Mouse (Mus musculus) left cerebral cortex, postnatal 4 days (tissue): ENCODE results near the gene Cwc27. TPM values are rescaled to one million over a fixed set of nuclear protein-coding genes. Genes with fewer than 3 reads are reported as not detected.

Experiments used
- DNase-seq: peaks from one replicate; pipeline ENCODE4 v3.0.0-alpha.2; 2022
- intact Hi-C: fragments of 180-260 bp; cut with DNase I; formaldehyde crosslinking; loops from one replicate; pipeline ENCODE4 v1.15.1; 2025
- total RNA-seq, 2 experiments: library from RNA; stranded (reverse); gene quantifications; 2 replicates each; pipeline ENCODE4 v1.2.3; 2021

Cwc27 gene
- total RNA-seq, 2 experiments from 2014 or later, result 31.0 to 31.2 TPM

DNA sequence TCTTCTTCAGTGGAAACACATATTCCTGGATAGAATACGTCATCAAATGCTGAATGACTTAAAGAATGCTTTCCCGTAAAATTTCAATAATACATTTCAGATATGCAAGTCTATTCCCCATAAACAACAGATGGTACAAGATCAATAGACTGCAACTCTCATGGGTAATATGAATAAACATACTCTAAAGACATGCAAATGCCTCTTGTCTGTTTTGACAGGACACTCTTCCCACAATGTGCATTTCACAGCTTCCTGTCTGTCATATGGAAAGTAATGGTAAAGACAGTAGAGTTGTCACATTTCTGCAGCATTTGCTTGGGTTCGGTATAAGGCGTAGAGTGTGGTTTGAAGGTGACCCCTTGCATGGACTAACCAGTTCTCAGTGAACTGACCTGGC, 29.7 kb downstream of the Cwc27 start:
- intact Hi-C loops, result no loop called here
- DNase-seq, result no peak

DNA sequence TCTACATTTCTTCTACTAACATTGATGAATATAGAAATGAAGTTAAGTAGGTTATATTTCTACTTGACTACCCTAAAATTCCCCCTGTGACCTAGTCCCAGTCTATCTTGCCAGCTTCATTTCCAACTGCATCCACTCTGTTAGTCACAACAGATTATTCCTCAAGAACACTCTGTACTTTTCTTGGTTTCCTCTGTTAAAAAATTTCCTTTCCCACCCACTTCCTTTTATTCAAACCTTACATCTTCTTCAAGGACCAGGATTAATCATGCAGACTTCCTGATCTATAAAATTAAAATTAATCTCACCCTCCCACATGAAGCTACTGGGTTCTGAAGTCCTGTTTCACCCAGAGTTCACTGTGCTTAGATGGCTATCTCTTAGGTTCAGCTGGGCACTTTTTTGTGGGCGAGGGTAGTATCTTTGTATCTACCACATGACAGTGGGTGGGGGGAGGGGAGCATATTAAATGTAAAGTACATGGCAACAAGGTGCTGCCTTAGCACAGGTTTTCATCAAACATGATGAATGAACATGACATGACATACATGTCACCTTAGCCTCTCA, 37.8 kb downstream of the Cwc27 start:
- intact Hi-C loops, result no loop called here
- DNase-seq, result no peak

DNA sequence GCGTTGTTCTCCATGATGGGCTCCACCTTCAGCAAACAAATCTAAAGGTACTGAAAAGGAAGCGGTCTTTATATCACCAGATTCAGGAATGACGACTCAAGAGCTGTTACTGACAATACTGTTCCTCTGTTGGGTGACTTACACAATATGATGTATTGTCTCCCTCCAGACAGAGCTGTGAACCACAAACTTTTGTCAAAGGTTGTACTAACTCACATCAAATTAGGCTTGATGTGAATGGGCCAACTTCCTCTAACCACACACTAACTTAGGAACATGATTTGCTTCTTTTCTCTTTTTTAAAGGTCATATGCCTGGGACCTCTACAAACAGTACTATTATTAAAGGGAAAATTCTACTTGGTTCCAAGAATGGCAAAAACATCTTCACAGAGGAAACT, 53.7 kb downstream of the Cwc27 start:
- intact Hi-C loops, result no loop called here
- no peak for DNase-seq

DNA sequence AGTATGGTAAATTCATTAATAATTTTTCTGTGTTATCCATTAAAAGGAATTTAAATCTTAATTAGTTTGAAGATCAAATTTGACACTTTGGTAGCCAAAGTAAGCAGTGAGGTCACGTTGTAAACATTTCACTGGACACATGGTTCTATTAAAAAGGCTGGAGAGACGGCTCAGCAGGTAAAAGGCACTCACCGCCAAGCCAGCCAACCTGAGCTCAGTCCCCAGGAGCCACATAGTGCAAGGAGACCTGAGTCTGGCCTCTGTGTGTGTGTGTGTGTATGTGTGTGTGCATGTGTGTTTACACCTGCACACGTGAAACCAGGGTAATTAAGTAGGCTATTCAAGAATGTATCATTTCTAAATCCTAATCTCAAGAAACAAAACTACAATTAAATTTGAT, 54.5 kb downstream of the Cwc27 start:
- intact Hi-C loops, result no loop called here

DNA sequence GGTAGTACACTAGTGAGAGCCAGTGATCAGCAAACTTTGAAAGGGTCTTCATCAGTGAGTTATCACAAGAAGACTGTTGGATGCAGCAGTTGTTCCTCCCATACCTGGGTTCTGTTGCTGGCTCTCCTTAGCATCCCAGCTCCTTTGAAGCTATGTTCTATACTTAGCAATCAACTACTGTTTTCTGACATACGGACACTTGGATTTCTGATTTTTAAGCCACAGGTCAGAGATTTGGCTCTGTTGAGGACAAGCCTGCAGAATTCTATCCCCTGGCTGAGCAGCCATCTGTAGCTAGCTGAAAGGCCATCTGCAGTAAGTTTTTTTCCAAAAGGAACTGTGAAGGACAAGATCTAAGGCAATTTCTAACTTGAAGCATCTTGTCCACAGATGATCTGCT, 57.6 kb downstream of the Cwc27 start:
- peak; percentile 1 for DNase-seq
- intact Hi-C loops, result no loop called here

More for the DNA sequence above, 54.5 kb downstream of the Cwc27 start:
- no peak for DNase-seq

DNA sequence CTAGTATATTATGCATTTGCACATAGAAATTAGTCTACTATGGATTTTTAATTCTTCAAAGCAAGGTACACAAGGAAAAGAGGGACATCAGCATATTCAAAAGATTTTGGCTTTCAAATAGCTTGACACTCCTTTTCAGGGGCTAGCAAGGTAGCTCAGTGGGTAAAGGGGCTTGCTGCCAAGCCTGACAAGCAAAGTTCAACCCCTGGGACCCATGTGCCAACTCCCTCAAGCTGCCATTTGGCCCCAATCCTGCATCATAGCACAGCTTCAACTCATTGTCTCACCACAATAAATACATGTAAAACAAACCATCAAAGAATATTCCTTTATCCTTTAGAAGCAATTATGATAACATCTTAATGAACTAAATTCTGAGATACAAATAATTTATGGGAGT, 69.9 kb downstream of the Cwc27 start:
- intact Hi-C loops, result no loop called here
- peak; percentile 51 for DNase-seq

DNA sequence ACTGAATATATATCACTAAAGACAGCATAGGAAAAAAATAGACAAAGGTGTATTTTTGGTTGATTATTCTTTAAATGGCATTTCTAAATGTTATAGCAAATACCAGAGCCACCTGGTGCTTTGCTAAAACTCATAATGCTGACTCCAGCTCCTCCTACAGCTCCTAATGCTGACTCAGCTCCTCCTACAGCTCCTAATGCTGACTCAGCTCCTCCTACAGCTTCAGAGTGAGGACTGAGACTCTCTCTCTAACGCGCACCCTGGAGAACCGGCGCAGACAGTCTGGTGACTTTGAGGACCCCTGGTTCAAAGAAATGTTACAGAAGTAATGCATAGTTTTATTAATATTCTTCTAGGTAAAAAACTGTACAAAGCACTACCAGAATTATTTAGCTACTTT, 74.1 kb downstream of the Cwc27 start:
- intact Hi-C loops, result no loop called here
- no peak for DNase-seq

DNA sequence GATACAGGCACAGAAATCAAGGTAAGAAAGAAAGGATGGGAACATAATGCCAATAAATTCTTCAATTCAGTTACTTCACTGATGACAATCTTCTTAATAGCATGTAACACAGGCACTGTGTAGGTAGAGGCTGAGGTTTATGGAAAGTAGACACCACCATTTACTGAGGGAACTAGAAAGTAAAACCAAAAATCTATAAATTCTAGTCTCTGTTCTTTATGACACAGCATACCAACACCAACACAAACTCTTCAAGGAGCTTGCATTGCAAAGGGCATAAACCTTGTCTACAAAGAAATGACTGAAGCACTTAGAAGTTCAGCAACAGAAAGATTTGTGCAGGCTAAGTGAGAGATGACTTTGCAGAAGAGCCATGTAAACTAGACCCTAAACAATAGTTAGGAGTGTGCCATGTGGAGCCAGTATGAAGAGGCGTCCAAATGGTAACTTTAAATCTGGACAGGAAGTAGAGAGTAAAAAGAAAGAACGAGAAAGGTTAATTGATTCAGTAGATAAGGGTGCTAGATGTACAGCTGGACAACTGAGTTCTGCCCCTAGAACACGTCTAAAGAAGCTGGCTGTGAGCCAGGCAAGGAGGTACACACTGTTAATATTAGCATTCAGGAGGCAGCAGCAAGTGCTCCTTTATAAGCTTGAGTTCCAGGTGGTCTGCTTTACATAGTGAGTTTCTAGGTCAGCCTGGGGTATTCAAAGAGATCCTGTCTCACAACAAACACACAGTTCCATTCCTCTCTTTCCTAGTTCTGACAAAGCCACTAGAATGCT, 87.5 kb downstream of the Cwc27 start:
- intact Hi-C loops, result no loop called here
- DNase-seq, result no peak

DNA sequence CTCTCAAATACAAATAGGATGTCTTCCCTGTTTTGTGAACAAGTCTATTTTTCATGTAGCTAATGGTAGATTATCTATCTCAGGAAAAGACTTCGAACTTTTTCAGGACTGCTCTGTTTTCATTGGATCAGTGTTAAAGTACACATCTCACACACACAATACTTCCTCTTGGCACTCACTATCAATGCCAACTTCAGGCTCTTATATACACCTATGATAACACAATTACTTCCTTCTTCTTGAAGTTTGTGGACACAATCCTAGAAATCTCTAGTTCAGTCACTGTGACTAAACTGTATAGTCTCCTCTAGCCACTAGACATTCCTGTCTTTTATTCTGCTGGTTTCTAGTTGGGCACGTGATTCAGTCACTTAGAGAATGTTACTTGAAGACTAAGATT, 89.3 kb downstream of the Cwc27 start:
- intact Hi-C loops, result no loop called here
- no peak for DNase-seq

DNA sequence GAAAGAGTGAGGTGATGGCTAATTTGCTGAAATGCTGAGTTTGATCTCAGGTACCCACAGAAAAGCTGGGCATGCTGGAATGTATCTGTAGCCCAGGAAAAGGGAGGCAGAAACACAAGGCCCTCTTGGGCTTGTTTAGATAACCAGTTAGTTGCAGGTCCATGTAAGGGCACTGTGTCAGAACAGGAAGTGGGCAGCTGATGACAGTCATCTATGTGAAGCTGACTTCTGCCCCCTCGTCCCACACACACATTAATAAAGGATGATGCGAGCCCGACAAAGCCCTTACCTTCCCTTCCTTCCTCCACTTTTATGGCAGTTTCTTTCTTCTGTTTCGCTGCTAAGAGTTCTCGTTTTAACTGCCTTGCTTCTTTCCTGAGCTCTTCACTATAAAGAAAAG, 96.8 kb downstream of the Cwc27 start:
- intact Hi-C loops, result no loop called here
- no peak for DNase-seq

DNA sequence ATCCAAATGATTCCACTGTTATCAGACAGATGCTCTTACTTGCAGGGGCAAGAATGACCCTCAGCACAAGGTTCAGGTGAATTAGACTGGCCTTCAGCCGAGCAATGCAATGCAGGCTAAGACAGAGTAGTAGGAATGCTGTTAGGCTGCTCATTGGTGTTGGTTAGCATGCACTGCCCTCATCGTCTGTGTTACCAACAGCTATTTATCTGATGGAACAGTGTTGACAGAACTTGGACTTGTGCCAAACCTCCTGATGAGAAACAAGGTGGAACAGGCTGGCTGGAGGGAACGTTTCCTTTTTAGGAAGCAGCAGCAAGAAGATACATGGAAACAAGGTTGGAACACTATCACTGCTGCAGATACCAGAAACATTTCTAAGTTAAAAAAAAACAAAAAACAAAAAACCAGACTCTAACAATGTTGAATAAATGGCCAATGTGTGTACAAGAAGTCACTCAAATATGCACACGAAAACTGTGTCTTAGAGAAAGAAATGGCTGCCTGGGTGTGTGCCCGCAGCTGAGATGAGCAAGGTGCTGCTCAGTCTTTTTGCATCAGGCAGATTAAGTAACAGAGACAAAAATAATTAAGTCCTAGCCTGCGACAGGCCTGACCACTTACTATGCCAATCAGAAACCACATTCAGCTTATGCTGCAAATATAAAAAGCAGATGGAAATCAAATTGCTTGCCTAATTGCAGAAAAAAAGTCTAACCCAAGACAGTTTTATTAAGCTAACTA, 122.2 kb downstream of the Cwc27 start:
- intact Hi-C loops, result loop anchor here (2.0 kb wide), 1 partner anchor 32 kb away; no protein-coding TSS in a partner anchor
- DNase-seq, result peak; percentile 79

DNA sequence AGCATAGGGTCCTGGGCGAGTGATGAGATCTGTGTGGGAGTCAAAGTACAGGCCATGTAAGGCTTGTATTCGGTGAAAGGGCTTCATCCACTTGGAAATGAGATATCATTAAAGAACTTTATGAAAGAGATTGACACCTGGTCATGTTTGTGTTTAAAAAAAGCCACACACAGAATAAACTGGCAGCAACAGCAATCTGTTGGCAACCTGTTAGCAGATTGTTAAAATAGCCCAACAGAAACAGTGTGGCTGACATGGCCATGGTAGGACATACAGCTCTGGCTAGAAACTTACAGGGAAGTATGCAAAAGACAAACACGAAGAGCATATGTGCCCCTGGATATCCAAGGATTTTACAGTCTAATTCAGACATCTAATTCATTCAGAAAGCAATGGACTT, 124.2 kb downstream of the Cwc27 start:
- DNase-seq, result no peak
- intact Hi-C loops, result no loop called here

DNA sequence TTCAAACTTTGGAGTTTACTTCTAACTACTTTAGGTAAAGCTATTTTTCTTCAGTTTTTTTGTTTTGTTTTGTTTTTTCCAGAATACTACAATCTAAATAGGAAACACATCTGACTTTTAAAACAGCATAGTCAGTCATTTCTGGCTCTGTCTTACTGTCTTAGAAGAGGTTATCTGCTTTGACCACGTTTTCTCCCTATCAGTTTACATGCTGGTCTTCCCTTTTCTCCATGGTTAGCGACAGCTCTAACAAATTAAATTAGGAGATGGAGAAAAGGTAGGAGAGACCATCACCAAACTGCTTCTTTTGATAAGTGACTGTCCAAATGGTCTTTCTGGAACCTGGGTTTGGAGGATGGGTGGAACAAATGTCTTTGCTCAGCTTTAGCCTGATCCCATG, 131.4 kb downstream of the Cwc27 start:
- DNase-seq, result no peak
- intact Hi-C loops, result no loop called here

DNA sequence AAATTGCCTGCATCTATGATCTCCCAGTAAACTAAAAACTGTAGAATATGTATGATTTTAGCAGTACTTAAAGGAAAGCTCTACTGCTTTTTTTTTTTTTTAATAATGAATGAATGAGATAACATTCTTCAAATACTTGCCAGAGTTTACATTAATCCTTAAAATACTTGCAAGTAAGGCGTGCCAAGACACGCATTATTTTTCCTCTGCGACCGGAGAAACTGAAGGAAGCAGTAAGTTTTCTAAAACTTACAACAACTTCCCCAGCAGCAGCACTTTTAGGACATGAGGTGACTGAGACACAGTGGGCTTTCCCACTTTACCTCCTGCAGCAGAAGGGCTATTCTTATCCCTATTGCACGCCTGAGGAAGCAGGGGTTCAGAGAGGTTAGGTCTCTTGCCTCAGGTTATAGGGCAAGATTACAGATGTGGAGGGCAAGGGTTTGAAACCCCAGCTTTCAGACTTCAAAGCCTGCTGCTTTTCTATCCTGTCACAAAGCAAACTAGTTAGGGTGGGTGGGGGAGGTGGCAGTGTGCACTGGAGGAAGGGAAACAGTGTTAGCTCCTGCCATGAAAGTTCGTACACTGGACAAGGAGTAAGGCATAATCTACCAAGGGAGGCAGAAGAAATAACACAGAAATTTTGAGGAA, 132.5 kb downstream of the Cwc27 start:
- no peak for DNase-seq
- intact Hi-C loops, result loop anchor here (5.0 kb wide), 1 partner anchor 397 kb away; the partner anchor contains the start of gene Adamts6

DNA sequence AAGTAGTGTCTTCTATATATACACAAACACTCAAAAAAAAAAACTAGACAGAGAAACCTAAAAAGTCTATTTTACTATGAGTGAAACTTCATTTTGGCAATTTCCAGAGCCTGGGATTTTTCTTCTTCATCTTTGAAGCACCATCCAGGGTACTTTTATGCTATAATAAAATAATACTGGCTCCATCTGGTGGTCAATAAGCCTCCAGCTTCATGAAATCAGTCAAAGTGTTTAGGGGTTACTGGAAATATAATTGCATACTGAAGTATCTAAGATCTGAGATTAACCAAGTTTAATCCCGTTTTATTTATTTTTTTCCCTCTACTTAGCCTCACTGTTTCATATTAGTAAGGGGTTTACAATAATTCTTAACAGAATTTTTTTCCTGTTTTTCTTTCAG, 135.7 kb downstream of the Cwc27 start:
- intact Hi-C loops, result loop anchor here (5.0 kb wide), 1 partner anchor 394 kb away; the partner anchor contains the start of gene Adamts6
- DNase-seq, result no peak

DNA sequence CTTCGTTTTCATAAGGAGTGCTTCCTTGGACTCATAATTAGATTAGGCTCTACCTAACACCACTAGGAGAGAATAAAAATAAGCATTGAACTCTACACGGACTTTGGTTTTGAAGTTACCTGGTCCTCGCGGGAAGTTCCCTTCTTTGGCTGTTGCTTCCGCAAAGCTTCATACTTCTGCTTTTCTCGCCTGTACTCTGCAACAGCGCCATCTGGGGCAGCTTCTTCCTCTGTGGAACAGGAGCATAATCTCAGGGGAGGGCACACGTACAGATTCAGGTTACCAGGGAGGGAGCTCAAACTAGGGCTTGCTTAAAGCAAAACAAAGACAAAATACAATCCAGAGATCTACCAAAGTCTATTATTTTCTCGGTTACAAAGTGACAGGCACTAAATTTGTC, 155.8 kb downstream of the Cwc27 start:
- intact Hi-C loops, result no loop called here
- DNase-seq, result no peak

DNA sequence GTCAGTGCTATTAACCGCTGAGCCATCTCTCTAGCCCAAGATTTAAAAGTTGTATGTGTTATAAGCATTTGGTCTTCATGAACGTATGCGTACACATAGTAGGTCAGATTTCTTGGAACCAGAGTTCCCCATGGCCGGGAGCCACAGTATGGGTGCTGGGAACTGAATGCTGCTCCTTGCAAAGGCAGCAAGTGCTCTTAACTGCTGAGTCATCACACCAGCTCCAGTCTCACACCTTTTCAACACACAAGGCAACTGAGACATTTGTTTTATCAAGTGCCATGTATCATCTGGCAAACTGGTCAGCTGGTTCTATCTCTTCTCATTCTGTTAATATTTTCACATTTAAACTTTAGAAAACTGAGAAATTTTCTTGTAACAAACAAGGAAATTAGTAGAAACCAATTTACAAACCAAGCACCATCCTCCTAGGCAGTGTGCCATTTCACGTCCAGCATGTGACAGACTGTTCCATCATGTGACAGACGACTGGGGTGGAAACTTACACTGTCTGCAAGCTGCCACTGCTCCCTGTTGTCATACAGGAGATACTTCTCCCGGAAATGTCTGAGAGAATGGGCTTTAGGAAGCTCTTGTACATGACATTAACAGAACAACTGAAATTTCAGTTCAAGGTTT, 156.8 kb downstream of the Cwc27 start:
- DNase-seq, result no peak
- intact Hi-C loops, result no loop called here

DNA sequence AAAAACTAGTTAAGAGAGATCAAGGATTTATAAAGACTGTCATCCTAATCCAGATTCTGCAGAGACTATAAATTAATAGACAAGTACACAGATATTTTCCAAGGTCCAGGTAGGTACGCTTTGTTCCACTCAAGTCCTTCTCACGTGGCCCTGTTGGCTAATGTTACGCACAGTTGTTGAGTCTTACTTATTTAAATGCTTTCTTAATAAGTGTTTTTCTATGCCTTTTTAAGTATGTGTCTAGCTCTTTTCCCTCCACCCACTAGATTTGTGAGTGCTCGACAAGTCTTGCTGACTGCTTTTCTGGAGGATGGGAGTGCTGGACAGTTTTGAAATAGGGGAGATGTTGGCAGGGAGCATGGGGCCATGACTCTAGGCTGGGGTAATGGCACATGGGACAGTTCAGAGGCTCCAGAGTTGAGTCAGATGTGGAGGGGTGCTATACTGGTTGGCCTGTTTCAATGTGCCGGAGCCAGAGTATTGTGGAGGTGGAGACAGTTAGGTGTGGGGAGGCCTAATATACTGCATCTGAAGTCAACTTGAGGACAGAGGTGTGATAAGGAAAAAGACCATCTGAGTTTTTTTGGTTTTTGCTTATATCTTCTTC, 160.2 kb downstream of the Cwc27 start:
- intact Hi-C loops, result no loop called here
- DNase-seq, result no peak

DNA sequence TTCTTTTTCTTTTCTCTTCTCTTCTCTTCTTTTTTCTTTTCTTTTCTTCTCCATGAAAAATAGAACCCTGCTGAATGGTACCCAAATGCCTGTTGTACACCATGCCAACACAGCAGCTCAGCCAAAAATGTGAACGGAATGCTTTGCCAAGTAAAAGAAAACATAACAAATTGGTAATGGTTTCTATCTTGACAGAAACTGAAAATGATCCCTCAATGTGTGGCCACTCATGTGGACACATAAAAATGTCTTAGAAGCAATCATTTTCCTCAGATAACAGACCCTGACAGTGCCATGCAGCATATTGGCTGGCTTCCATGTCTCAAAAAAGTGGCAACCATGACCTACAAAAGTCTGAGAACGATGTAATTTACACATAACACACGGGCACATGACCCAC, 161.8 kb downstream of the Cwc27 start:
- intact Hi-C loops, result no loop called here
- DNase-seq, result peak; percentile 33

DNA sequence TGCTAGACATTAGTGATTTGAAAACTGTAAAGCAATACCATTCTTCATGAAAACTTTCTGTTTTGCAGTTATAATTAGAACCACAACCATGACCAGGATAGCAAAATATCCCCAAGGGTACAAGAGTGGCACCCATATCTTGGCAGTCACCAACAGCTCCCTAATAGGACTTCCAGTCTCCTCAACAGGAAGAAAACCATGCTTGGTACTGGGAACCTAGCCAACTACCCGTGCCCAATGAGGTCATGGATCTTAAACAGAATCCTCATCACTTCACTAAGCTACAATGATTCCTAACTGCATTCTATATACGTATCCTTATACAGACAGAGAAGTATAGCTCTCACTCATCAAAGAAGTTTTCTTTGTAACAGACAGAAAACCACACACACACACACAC, 165.2 kb downstream of the Cwc27 start:
- DNase-seq, result no peak
- intact Hi-C loops, result no loop called here
